Mouse (Mus musculus): Measurements from ENCODE around the gene Clasp1. TPM values are rescaled to one million over a fixed set of nuclear protein-coding genes. Genes with fewer than 3 reads are reported as not detected.

Gene Clasp1
- polyA plus RNA-seq, 1 experiment, result 25.6 TPM

DNA sequence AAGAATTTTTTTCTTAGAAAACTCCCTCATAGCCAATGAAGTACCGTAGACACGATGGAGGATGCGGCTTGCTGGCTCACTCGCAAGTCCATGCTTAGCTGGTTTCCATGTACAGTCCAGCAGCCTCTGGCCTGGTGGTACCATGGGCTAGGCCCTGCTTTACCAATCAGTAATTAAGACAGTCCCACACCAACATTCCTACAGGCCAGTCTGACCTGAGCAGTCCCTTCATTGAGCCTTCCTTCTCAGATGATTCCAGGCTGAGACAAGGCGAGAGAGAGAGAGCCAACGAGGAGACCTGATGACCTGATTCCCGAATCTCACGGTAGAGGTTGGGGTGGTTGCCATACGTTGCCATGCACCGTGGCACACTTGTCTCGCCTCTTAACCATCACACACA, 111.7 kb downstream of the Clasp1 start:
- 94% methylated on average over 11 of the region's 11 CpGs for WGBS
- Histone ChIP-seq H3K4me1 (ENCODE audit: control insufficient read depth, insufficient read depth, low read length) (no peaks in the 10 kb centered on the region), H3K4me3 (replicated peaks; ENCODE audit: control insufficient read depth, low read depth, low read length) (no peak overlapping the region), H3K27ac (ENCODE audit: control insufficient read depth, insufficient read depth, low read depth, low read length, poor library complexity) (no peak overlapping the region)
- no peak for TF ChIP-seq POLR2A (IDR thresholded peaks at IDR 0.05; ENCODE audit: borderline replicate concordance, control insufficient read depth, low read depth, low read length)

GRCm38 (mm10) chr1:118501691-118502090, 112.8 kb downstream of the Clasp1 start:
- Histone ChIP-seq H3K4me1 (ENCODE audit: control insufficient read depth, insufficient read depth, low read length) (no peaks in the 10 kb centered on the region), H3K4me3 (replicated peaks; ENCODE audit: control insufficient read depth, low read depth, low read length) (no peak overlapping the region), H3K27ac (ENCODE audit: control insufficient read depth, insufficient read depth, low read depth, low read length, poor library complexity) (no peak overlapping the region)
- WGBS, result 92% methylated on average over 2 of the region's 2 CpGs
- TF ChIP-seq POLR2A (IDR thresholded peaks at IDR 0.05; ENCODE audit: borderline replicate concordance, control insufficient read depth, low read depth, low read length) (no peak), CTCF (IDR thresholded peaks at IDR 0.05; ENCODE audit: control insufficient read depth, insufficient read depth, low read length) (no peak)

- H3K4me3 ChIP-seq (replicated peaks; ENCODE audit: control insufficient read depth, low read depth, low read length), result no peak overlapping the region
- TF ChIP-seq POLR2A (IDR thresholded peaks at IDR 0.05; ENCODE audit: borderline replicate concordance, control insufficient read depth, low read depth, low read length), result no peak
- TF ChIP-seq CTCF (IDR thresholded peaks at IDR 0.05; ENCODE audit: control insufficient read depth, insufficient read depth, low read length), result no peak
- no peak overlapping the region for H3K27ac ChIP-seq (ENCODE audit: control insufficient read depth, insufficient read depth, low read depth, low read length, poor library complexity)
- no peaks in the 10 kb centered on the region; the same call in 1 of the 2 replicates for H3K4me1 ChIP-seq (ENCODE audit: control insufficient read depth, insufficient read depth, low read length)
- 89% methylated on average over 1 of the region's 1 CpGs for WGBS
Observed at GRCm38 (mm10) chr1:118505746-118506145, 116.9 kb downstream of the Clasp1 start.

- no peak overlapping the region for H3K27ac ChIP-seq (ENCODE audit: control insufficient read depth, insufficient read depth, low read depth, low read length, poor library complexity)
- no peaks in the 10 kb centered on the region; the same call in 1 of the 2 replicates for H3K4me1 ChIP-seq (ENCODE audit: control insufficient read depth, insufficient read depth, low read length)
- WGBS, result 88% methylated on average over 3 of the region's 3 CpGs
- TF ChIP-seq CTCF (IDR thresholded peaks at IDR 0.05; ENCODE audit: control insufficient read depth, insufficient read depth, low read length) (no peak), POLR2A (IDR thresholded peaks at IDR 0.05; ENCODE audit: borderline replicate concordance, control insufficient read depth, low read depth, low read length) (no peak)
- no peak overlapping the region for H3K4me3 ChIP-seq (replicated peaks; ENCODE audit: control insufficient read depth, low read depth, low read length)
Observed at GRCm38 (mm10) chr1:118510996-118511395, 122.1 kb downstream of the Clasp1 start.

DNA sequence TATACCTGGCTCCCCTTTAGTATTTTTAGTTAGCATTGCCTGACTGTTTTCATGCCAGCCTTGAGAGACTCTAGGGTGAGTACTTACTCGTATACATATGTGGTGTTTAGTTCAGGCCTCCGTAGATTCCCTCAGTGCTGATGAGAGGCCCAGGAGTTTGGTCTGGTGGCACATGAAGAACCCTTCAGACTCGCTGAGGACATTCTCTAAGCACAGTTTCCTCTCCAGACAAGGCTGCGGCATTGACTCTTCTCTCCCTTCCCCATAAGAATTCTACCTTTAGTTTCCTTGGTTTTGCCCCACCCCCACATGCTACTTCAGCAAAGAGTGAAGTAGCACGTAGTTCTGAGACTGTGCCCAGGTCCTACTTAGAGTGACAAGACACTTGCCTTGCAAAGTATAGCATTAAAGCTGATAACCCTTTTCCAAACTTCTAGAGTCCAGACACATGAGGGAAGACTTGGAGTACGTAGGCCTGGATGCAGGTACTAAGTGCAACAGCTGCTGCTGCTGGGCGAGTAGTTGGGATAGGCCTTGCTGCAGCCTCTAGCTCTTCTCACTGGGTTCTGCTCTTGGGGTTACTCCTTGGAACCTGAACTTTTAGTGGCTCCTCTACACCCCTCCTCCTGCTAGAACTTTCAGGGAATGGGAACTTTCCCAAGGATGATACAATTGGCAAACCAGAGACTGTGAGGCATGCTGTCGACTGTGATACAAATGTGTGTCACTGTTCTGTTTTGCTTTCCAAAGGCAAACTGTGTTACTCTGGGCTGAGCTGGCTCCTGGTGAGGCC, 123.1 kb downstream of the Clasp1 start:
- no peaks in the 10 kb centered on the region; the same call in 1 of the 2 replicates for H3K4me1 ChIP-seq (ENCODE audit: control insufficient read depth, insufficient read depth, low read length)
- WGBS, result 89% methylated on average over 8 of the region's 8 CpGs
- H3K4me3 ChIP-seq (replicated peaks; ENCODE audit: control insufficient read depth, low read depth, low read length), result no peak overlapping the region
- TF ChIP-seq POLR2A (IDR thresholded peaks at IDR 0.05; ENCODE audit: borderline replicate concordance, control insufficient read depth, low read depth, low read length) (no peak), CTCF (IDR thresholded peaks at IDR 0.05; ENCODE audit: control insufficient read depth, insufficient read depth, low read length) (no peak)
- H3K27ac ChIP-seq (ENCODE audit: control insufficient read depth, insufficient read depth, low read depth, low read length, poor library complexity), result no peak overlapping the region

- Histone ChIP-seq H3K4me3 (replicated peaks; ENCODE audit: control insufficient read depth, low read depth, low read length) (no peak overlapping the region), H3K27ac (ENCODE audit: control insufficient read depth, insufficient read depth, low read depth, low read length, poor library complexity) (no peak overlapping the region), H3K4me1 (ENCODE audit: control insufficient read depth, insufficient read depth, low read length) (no peaks in the 10 kb centered on the region)
- WGBS, result 84% methylated on average over 7 of the region's 7 CpGs
- TF ChIP-seq CTCF (IDR thresholded peaks at IDR 0.05; ENCODE audit: control insufficient read depth, insufficient read depth, low read length), result no peak
- no peak for TF ChIP-seq POLR2A (IDR thresholded peaks at IDR 0.05; ENCODE audit: borderline replicate concordance, control insufficient read depth, low read depth, low read length)
Observed at GRCm38 (mm10) chr1:118516256-118516655, 127.4 kb downstream of the Clasp1 start.

GRCm38 (mm10) chr1:118523161-118523560, 134.3 kb downstream of the Clasp1 start:
- no peaks in the 10 kb centered on the region for H3K4me1 ChIP-seq (ENCODE audit: control insufficient read depth, insufficient read depth, low read length)
- no peak overlapping the region for H3K27ac ChIP-seq (ENCODE audit: control insufficient read depth, insufficient read depth, low read depth, low read length, poor library complexity)
- WGBS, result 90% methylated on average over 6 of the region's 6 CpGs
- H3K4me3 ChIP-seq (replicated peaks; ENCODE audit: control insufficient read depth, low read depth, low read length), result no peak overlapping the region
- TF ChIP-seq POLR2A (IDR thresholded peaks at IDR 0.05; ENCODE audit: borderline replicate concordance, control insufficient read depth, low read depth, low read length), result no peak

DNA sequence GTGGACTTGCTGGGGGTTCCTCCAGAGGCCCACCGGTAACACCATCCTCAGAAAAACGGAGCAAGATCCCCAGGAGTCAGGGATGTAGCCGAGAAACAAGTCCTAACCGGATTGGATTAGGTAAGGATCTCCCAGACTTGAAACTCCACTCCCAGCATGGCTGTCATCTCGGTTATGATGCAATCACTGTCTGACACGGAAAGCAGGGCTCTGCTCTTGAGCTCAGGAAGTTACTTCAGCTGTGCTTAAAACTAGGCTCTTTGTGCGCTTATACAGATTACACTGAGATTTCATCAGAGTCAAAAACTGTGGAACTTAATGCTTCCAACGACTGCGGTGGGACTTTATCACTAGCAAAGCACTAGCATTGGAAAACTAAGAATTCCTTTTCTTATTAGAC, 136.5 kb downstream of the Clasp1 start:
- WGBS, result 51% methylated on average over 9 of the region's 9 CpGs
- H3K4me1 ChIP-seq (ENCODE audit: control insufficient read depth, insufficient read depth, low read length), result no peaks in the 10 kb centered on the region
- no peak for TF ChIP-seq POLR2A (IDR thresholded peaks at IDR 0.05; ENCODE audit: borderline replicate concordance, control insufficient read depth, low read depth, low read length)
- no peak for TF ChIP-seq CTCF (IDR thresholded peaks at IDR 0.05; ENCODE audit: control insufficient read depth, insufficient read depth, low read length)
- H3K4me3 ChIP-seq (replicated peaks; ENCODE audit: control insufficient read depth, low read depth, low read length), result no peak overlapping the region
- H3K27ac ChIP-seq (ENCODE audit: control insufficient read depth, insufficient read depth, low read depth, low read length, poor library complexity), result no peak overlapping the region

- no peak for TF ChIP-seq POLR2A (IDR thresholded peaks at IDR 0.05; ENCODE audit: borderline replicate concordance, control insufficient read depth, low read depth, low read length)
- TF ChIP-seq CTCF (IDR thresholded peaks at IDR 0.05; ENCODE audit: control insufficient read depth, insufficient read depth, low read length), result 0 out of 2 replicates have a peak, but pooled peaks have one; percentile 8
- Histone ChIP-seq H3K4me3 (replicated peaks; ENCODE audit: control insufficient read depth, low read depth, low read length) (no peak overlapping the region), H3K4me1 (ENCODE audit: control insufficient read depth, insufficient read depth, low read length) (no peaks in the 10 kb centered on the region), H3K27ac (ENCODE audit: control insufficient read depth, insufficient read depth, low read depth, low read length, poor library complexity) (no peak overlapping the region)
- WGBS, result 81% methylated on average over 1 of the region's 1 CpGs
Observed at GRCm38 (mm10) chr1:118529213-118529612, 140.4 kb downstream of the Clasp1 start.
